Mouse (Mus musculus): Measurements from ENCODE around the gene Draxin.

- TF ChIP-seq CTCF (IDR thresholded peaks at IDR 0.05; ENCODE audit: low read depth) = no peak; the same call in 1 of the 2 replicates
- TF ChIP-seq EP300 (IDR thresholded peaks at IDR 0.05; ENCODE audit: low read depth) = no peak
These were observed 72.8 kb downstream of the Draxin start for GRCm38 (mm10) chr4:148057661-148058209.
